Mouse (Mus musculus): Measurements from ENCODE around the gene Ift122.

- no peak for TF ChIP-seq CTCF (IDR thresholded peaks at IDR 0.05; ENCODE audit: extremely low read depth, insufficient read length, insufficient replicate concordance, low read depth, low read length)
- TF ChIP-seq POLR2A (IDR thresholded peaks at IDR 0.05; ENCODE audit: low read depth, low read length) = no peak; the same call in 1 of the 2 replicates
Observed at GRCm38 (mm10) chr6:115966227-115966966, 113.1 kb downstream of the Ift122 start.

Measured in small intestine, adult 2 months (tissue).